Mouse (Mus musculus) neural tube, embryonic 15.5 days (tissue): ENCODE measurements at regions not wholly inside any gene's neighbourhood (a gene's known extent, or its start where the extent isn't known, plus 50 kb on each side); places are given as distances from the start of the nearest gene placed in this dataset.
"Not testable (repeated sequence)": the region's sequence is repeated elsewhere in the genome, so short reads cannot be mapped to it uniquely, and the experiment has no call there.

ENCODE experiments used
- ATAC-seq: fragments of 200-750 bp; cut with Nextera tagmentation; 2 replicates; pipeline ENCODE4 v1.8.0; 2017; ENCODE audit warnings: mild to moderate bottlenecking, moderate TSS enrichment, moderate library complexity; ENCODE audit not compliant: low FRiP score
- H3K27ac ChIP-seq: fragments of 300-500 bp; sonication (generic); replicated peaks from 2 replicates; pipeline ENCODE4 v1.5.1; 2015; ENCODE audit warnings: mild to moderate bottlenecking, inconsistent platforms
- H3K27me3 ChIP-seq: fragments of 300-500 bp; sonication (generic); replicated peaks from 2 replicates; pipeline ENCODE4 v1.6.1; 2015; ENCODE audit warnings: inconsistent platforms
- H3K36me3 ChIP-seq: fragments of 300-500 bp; sonication (generic); 2 replicates; pipeline ENCODE4 v1.6.1; 2015; ENCODE audit warnings: inconsistent platforms
- H3K4me1 ChIP-seq: fragments of 300-500 bp; sonication (generic); 2 replicates; pipeline ENCODE4 v1.6.1; 2015; ENCODE audit warnings: inconsistent platforms
- H3K4me2 ChIP-seq: fragments of 300-500 bp; sonication (generic); 2 replicates; pipeline ENCODE4 v1.6.1; 2015; ENCODE audit warnings: inconsistent platforms, mild to moderate bottlenecking, moderate library complexity
- H3K4me3 ChIP-seq: fragments of 300-500 bp; sonication (generic); replicated peaks from 2 replicates; pipeline ENCODE4 v1.5.1; 2015; ENCODE audit warnings: mild to moderate bottlenecking, inconsistent platforms
- H3K9ac ChIP-seq: fragments of 300-500 bp; sonication (generic); replicated peaks from 2 replicates; pipeline ENCODE4 v1.6.1; 2015; ENCODE audit warnings: mild to moderate bottlenecking, inconsistent platforms
- H3K9me3 ChIP-seq: fragments of 300-500 bp; sonication (generic); replicated peaks from 2 replicates; pipeline ENCODE4 v1.6.1; 2016; ENCODE audit warnings: inconsistent platforms
- WGBS: fragments of 180-500 bp; shearing (Covaris S2); methylation state at CpG from one replicate; pipeline ENCODE4 v1.1.7; 2015; ENCODE audit warnings: mixed read lengths; 5-methylcytosine and 5-hydroxymethylcytosine counted together

GRCm38 (mm10) chr6:62889194-62889593, 366.5 kb upstream of the Grid2 start:
- Histone ChIP-seq H3K9ac (no peak overlapping the region), H3K36me3 (no peaks in the 10 kb centered on the region), H3K27ac (no peak overlapping the region), H3K4me2 (no peak overlapping the region), H3K27me3 (no peaks in the 10 kb centered on the region), H3K4me1 (no peaks in the 10 kb centered on the region; the same call in 1 of the 2 replicates), H3K4me3 (no peak overlapping the region), H3K9me3 (no peaks in the 10 kb centered on the region)
- peak; percentile 57; the same call in 1 of the 2 replicates for ATAC-seq
- 9% methylated on average over 1 of the region's 1 CpGs for WGBS

DNA sequence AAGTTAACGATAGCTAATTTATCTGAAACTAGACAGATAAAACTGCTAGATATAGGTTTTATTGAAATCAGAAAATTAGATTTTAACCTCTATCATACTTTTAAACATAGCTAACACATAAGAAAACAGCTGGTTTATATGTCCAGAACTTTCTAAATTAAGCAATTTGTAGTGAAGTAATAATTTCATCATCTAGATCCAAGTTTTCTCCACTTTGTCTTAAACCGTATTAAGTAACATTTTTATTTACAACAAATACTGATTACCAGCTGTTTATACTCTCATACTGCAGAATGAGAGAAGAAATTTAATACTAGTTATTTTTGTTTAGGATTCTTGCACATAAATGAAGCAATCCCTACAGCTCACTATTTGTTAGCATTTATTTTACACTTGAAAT, 342.9 kb upstream of the Grid2 start:
- WGBS: 96% methylated on average over 2 of the region's 2 CpGs
- H3K36me3 ChIP-seq: no peaks in the 10 kb centered on the region
- no peak overlapping the region for H3K27ac ChIP-seq
- no peaks in the 10 kb centered on the region for H3K9me3 ChIP-seq
- no peak overlapping the region for H3K4me2 ChIP-seq
- no peak overlapping the region for H3K9ac ChIP-seq
- H3K4me3 ChIP-seq: no peak overlapping the region
- no peak for ATAC-seq
- no peaks in the 10 kb centered on the region for H3K4me1 ChIP-seq
- H3K27me3 ChIP-seq: no peaks in the 10 kb centered on the region

DNA sequence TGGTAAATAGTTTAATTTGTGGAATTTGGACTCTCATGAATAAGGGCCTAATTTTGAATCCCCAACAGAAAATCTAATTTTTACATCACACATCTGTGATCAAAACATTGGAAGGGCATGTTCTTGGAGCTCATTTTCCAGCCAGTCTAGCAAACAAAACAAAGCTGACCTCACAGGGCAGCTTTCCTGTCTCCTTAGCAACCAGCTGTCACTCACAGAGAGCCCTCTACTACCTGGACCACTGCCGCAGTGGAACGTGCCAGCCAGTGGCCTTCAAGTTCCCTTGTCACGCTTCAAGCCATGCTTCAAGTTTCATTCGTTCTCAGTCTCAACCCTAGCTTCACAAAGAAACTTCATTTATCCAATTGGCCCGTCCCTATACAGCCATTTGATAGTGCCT, 338.6 kb upstream of the Grid2 start:
- WGBS: 70% methylated on average over 3 of the region's 5 CpGs

DNA sequence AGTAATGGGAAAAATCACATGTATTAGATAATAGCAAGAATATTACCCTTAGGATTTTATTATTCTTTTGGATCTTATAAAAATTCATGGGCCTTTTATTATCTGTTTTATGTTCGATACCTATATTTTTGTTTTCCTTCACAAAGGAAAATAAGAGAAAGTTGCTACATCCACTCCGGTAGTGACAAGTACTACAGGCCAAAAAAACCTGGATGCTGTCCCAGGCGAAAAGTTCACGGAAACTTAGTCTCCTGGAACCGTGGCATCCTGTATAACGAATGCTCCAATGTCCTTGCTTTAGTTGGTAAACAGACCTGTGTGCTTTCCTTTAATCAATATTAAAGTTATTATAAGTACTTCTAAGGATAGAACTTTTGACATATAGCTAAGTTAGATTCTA, 337.7 kb upstream of the Grid2 start:
- Histone ChIP-seq H3K27ac (no peak overlapping the region), H3K36me3 (no peaks in the 10 kb centered on the region), H3K9ac (no peak overlapping the region), H3K4me1 (no peaks in the 10 kb centered on the region; the same call in 1 of the 2 replicates), H3K9me3 (no peaks in the 10 kb centered on the region), H3K4me3 (no peak overlapping the region), H3K27me3 (no peaks in the 10 kb centered on the region), H3K4me2 (no peak overlapping the region)
- WGBS: 94% methylated on average over 6 of the region's 6 CpGs
- ATAC-seq: no peak

More for the DNA sequence above, 338.6 kb upstream of the Grid2 start:
- H3K4me2 ChIP-seq, H3K27me3 ChIP-seq, H3K27ac ChIP-seq, ATAC-seq, H3K36me3 ChIP-seq, H3K9me3 ChIP-seq, H3K9ac ChIP-seq, H3K4me1 ChIP-seq, H3K4me3 ChIP-seq: not testable (repeated sequence)

DNA sequence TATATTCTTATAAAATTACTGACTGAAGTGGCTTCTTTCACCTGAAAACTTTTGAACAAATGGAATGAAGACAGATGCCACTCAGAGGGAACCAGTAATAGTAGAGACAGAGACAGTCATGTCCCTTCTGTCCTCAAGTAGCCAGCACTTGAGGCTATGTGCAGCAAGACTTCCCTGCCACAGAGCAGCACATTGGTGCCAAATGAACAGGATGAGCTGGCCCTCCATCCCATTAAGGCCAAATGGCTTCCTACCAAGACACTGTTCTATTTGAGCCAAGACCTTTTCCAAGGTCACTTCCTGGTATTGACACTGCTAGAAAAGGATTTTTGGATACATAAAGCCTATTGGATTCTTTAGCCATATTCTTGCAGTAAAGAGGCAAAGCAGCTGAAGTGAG, 336.6 kb upstream of the Grid2 start:
- no peaks in the 10 kb centered on the region for H3K36me3 ChIP-seq
- no peaks in the 10 kb centered on the region; the same call in 1 of the 2 replicates for H3K4me1 ChIP-seq
- no peak overlapping the region for H3K4me2 ChIP-seq
- no peak for ATAC-seq
- H3K9ac ChIP-seq: no peak overlapping the region
- H3K9me3 ChIP-seq: no peaks in the 10 kb centered on the region
- no peak overlapping the region for H3K4me3 ChIP-seq
- no peaks in the 10 kb centered on the region for H3K27me3 ChIP-seq
- no peak overlapping the region for H3K27ac ChIP-seq
